Mouse (Mus musculus) lung, adult 2 months (tissue): ENCODE results near the gene Chrnd.

ENCODE experiments used
- CTCF ChIP-seq: fragments of 200-500 bp; IDR thresholded peaks from 2 replicates; pipeline ENCODE4 v1.5.1; 2011; ENCODE audit warnings: mild to moderate bottlenecking, low read length, control low read depth; ENCODE audit not compliant: insufficient read depth
- POLR2A ChIP-seq: fragments of 200-500 bp; IDR thresholded peaks from 2 replicates; pipeline ENCODE4 v1.6.1; 2011; ENCODE audit warnings: low read depth, mild to moderate bottlenecking, control low read depth, low read length, borderline replicate concordance; ENCODE audit errors: extremely low read depth

DNA sequence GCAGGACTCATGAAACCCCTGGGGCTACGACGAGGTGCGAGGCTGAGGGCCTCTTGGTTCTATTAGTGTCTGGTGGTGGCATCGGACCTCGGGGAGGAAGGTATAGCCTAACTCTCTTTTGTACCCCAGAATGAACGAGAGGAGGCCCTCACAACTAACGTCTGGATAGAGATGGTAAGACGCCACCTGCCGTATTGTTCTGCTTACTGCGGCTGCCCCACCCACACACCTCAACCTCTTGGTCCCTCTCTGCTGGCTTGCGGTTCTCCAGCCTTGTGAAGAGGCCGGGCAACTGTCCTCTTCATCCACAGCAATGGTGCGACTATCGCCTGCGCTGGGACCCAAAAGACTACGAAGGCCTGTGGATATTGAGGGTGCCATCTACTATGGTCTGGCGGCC, 15.9 kb downstream of the Chrnd start:
- TF ChIP-seq CTCF (no peak), POLR2A (no peak)
